Mouse (Mus musculus) retina, postnatal 7 days (tissue): Measurements from ENCODE around the gene Atf3.
"Not testable (repeated sequence)": the region's sequence is repeated elsewhere in the genome, so short reads cannot be mapped to it uniquely, and the experiment has no call there.

Source experiments
- DNase-seq: peaks from one replicate; pipeline ENCODE4 v3.0.0-alpha.2; 2012; ENCODE audit warnings: low read depth, low spot score

Atf3 gene

DNA sequence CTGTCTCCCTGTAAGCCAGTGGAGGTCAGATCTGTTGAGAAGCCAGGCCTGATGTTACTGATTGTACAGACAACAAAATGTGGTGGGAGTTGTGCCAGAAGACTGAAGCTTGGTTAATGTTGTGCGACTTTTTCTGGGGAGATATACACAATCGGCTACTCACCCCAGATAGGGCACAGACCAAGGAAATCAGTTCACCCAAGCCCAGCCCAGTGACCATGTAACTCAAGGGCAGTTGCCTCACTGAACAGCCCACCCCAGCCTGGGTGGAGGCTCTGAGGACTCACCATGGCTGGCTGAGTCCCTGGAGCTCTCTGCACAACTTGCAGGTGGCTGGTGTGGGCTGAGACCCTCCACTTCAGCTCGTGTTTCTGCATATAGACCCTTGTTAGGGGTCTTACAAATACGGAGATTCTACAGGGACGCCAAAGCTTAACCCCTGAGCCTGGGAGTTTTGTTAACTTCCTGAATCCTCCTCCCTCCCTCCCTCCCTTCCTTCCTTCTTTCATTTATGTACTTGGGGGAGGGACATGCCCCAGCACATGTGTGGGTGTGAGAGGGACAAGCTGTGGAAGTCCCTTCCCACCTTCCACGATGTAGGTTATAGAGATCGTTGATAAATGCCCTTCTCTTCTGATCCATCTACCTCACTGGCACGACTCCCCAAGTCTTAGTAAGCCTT, 66.8 kb downstream of the Atf3 start:
- no peak for DNase-seq

GRCm38 (mm10) chr1:191149489-191149888, 68.3 kb downstream of the Atf3 start:
- not testable (repeated sequence) for DNase-seq

DNA sequence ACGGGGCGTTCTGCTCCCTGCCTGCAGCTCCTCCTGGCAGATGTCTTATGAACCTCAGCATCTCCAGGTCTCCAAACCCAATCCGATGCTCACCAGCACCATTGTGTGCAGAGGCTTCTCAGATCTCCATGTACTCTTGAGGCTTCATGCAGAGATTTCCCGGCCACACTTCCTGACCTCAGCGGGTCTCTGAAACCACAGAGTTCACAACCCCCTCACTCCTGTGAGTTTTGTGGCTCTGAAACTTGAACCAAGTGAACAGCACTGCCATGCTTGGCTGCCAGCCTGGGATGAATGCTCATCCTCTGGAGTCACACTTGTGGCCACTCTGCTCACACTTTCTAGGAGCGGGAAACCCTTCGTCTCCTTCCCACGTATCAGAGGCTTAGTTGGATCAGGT, 76.9 kb downstream of the Atf3 start:
- DNase-seq: no peak

DNA sequence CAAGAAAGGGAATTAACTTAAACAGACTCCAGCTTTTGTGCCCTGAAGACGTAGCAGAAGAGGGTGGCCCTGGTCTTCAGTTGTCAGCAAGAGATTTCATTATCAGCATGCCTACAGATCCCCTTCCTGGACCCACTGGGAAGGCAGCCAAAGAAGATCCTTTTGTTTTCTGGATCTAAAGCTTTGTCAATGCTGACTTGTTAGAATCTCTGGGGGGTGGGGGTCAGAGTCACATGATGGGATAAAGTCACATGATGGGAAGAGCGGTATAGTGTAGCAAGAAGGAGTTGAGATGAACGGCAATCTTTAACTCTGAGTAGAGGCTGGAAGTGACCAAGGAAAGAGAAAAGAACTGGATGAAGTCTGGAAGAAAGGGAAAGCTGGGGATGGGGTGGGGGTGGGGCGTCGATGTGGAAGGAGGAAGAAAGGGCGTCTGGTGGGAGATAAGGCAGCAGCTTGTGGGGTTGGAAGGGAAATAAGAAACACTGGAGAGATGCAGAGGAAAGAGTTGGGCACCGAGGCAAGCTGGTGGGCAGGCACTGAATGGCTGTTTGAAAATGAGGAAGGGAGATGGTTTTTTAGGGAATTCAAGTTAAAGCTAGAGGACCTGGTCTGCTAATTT, 78.9 kb downstream of the Atf3 start:
- DNase-seq: no peak

DNA sequence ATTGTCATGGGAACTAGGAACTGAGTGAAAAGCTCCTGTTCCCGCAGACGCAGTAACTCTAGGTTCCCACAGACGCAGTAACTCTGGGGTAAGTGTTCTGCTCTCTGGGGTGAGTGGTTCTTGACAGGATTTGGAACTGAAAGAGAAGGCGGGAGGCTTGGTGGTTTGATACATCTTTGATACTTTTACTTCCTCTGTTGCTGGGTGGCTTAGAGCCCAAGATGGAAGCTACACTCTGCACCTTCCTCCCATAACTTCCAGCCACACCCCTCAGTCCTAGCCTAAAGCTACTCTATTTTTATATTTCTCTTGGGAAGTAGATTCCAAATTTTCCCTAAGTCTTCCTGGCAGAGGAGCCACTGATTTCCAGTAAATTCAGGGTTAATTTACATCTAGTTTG, 79.4 kb downstream of the Atf3 start:
- DNase-seq: no peak

DNA sequence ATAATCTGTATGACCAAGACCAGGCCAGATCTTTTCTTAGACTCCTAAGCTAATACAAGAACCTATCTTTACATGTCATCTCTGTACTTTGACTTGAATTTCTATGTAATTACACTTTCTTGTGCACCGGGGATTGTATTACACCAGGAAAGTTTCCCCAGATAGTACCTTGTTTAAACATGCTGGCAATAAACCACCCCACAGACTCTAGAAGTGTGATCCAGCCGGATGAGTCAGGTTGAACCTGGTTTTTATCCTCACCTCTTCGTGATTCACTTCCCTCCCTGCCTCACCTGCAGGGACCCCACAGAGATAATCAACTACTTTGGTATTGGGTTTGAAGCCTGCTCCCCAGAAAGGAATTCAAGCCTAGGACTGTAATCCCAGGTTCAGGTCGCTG, 82.4 kb downstream of the Atf3 start:
- DNase-seq: no peak

GRCm38 (mm10) chr1:191132934-191133333, 84.9 kb downstream of the Atf3 start:
- no peak for DNase-seq

- DNase-seq: peak; percentile 19
Observed at GRCm38 (mm10) chr1:191132240-191132639, 85.6 kb downstream of the Atf3 start.

GRCm38 (mm10) chr1:191131692-191132091, 86.1 kb downstream of the Atf3 start:
- DNase-seq: no peak

DNA sequence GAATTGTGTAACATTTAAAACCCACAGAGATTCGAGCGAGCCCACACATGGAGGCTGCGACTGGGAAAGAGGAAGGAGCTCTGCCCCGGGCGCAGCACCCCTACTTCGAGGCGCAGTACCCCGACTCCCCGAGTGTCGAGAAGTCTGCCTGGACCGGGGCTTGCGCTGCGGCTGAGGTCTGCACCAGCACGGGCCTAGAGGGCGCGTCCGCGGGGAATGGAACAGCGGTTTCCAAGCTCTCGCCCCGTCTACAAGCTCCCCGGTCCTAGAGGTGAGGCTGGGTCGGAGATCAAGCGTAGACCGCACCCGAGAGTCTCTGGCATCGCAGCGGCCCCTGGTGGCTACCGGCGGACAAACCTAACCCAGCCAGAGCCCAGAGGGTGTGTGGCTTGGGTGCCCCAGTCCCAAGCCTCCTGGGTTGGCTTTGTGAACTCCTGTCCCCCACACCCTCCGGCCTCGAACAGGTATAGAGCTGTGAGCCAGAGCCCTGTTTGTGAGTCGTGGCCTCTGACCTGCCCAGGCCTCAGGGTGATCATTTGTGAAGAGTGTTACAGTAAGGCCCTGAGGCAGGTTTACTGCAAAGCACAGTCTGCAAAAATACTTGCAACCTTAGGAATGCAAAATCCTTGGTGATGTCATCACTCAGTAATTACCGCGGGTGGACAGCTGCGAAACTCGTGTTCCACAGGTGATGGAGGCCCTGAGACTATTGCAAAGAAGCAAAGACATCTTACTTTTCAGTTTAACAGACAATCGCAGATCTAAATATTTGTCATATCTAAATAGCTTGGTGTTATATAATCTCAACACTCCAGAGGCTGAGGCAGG, 91.8 kb downstream of the Atf3 start:
- peak; percentile 43 for DNase-seq

GRCm38 (mm10) chr1:191124288-191124687, 93.6 kb downstream of the Atf3 start:
- DNase-seq: no peak

DNA sequence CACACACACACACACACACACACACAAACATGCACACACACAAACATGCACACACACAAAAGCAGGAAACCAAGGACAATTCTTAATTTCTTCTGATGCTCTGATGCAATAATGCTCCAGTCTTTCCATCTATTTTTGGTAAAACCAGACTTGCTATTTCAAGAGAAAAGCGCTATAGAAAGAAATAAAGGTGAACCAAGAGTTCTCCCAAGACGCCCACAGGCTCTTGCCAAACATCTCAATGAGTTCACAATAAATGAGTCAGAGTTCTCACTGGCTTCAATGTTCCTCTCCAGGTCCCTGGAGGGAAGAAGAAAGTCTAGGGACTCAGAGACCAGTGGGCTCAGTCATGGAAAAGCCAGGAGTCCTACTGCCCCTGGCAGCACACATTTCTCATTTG, 94.1 kb downstream of the Atf3 start:
- DNase-seq: no peak

- DNase-seq: no peak
Observed at GRCm38 (mm10) chr1:191122744-191123143, 95.1 kb downstream of the Atf3 start.
